Mouse (Mus musculus) adrenal gland, adult 8-10 months (tissue): ENCODE data around the gene Tmem192. TPM values are rescaled to one million over a fixed set of nuclear protein-coding genes. Genes with fewer than 3 reads are reported as not detected.
"Not testable (repeated sequence)": the region's sequence is repeated elsewhere in the genome, so short reads cannot be mapped to it uniquely, and the experiment has no call there.

Experiments used
- DNase-seq: peaks from one replicate; pipeline ENCODE4 v3.0.0; 2022
- total RNA-seq, 4 experiments: library from RNA; stranded (reverse); gene quantifications; 2 replicates each; pipeline ENCODE4 v1.2.4; 2022

Gene Tmem192
- total RNA-seq, 4 experiments from 2014 or later = 54.2 to 69.9 (median 60.2) TPM

DNA sequence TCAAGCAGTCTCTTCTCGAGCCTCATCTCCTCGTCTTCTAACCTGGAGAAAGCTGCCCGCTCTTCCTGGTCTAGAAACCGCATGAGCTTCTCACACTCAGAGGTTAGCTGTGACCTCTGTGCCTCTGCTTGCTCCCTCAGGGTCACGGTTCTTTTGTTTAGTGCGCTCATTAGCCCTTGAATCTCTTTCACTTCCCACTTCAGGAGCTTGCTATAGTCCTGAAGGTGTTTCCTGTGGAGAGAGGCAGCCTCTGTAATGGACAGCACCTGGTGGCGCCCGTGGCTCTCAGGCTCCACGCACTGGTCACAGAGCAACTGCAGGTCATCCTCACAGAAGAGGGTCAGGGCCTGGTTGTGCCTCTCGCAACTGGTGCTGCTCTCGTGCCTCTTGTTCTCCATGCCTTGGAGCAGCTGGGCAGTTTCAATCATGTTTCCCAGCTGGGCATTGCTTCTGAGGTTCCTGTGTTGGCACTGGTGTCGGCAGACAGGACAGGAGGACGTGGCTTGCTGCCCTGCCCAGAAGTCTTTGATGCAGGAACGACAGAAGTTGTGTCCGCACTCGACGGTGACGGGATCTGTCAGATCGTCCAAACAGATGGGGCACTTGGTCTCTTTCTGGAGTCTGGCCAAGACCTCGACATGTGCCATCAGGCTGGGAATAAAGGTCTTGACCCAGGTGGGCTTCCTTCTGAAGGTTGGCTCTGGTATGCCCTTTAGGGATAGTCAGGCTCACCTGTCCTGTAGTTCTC is 36.3 kb downstream of the Tmem192 start:
- no peak for DNase-seq

GRCm38 (mm10) chr8:64987731-64988130 is 40.7 kb downstream of the Tmem192 start, which contains the start of gene Trim75:
Gene Trim75 (minus strand): TSS chr8:64987831.
- DNase-seq = no peak

GRCm38 (mm10) chr8:64998806-64999365 is 51.9 kb downstream of the Tmem192 start:
- no peak for DNase-seq

- DNase-seq = not testable (repeated sequence)
These were observed 60.6 kb downstream of the Tmem192 start for GRCm38 (mm10) chr8:65007616-65008015.

DNA sequence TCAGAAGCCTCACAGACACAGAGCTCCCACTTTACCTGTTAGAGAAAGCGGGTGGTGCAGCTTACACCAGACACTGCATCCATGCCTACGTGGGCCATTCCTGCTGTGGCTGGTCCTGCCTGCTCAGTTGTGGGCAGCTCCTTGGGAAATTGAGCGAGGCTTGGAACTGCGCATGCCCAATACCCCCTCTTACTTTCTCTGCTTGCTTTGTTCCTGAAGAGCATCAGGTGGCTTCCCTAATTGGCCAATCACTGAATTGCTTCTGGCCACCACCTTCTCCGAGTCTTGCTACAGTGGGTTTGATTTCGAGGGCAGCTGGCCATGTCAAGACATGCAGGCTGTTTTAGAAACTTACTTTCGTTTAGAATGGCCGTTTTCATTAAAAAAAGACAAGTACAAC is 71.4 kb downstream of the Tmem192 start, which contains the start of the genes Trim61 and Trim60:
Gene Trim61 (minus strand): TSS at position 101 of the 400 bp plus-strand sequence.
Gene Trim60 (minus strand): TSS at position 162 of the 400 bp plus-strand sequence.
- DNase-seq = no peak

Other genes starting within 250 kb of the Tmem192 start
- 100 to 1,000 TPM; 191 to 284 (median 277) TPM for gene Msmo1, start 213.4 kb upstream of the Tmem192 start, total RNA-seq
- 10 to 100 TPM; 49.6 to 81.4 (median 58.7) TPM for gene Klhl2, start 97.2 kb upstream of the Tmem192 start, total RNA-seq
- gene Trim75, start 40.6 kb downstream of the Tmem192 start, total RNA-seq = not detected
- not detected for gene Trim61, start 71.3 kb downstream of the Tmem192 start, total RNA-seq
- gene Trim60, start 71.4 kb downstream of the Tmem192 start, total RNA-seq = not detected
- gene Apela, start 90.2 kb downstream of the Tmem192 start, total RNA-seq = not detected
- not detected for gene Gm10663, start 127.8 kb downstream of the Tmem192 start, total RNA-seq
- not detected for gene BC030870, start 182.4 kb downstream of the Tmem192 start, total RNA-seq